Mouse (Mus musculus): ENCODE results near the gene Phykpl.

- TF ChIP-seq CTCF (conservative IDR thresholded peaks at IDR 0.05; ENCODE audit: low read length) (no peak), POU5F1 (IDR thresholded peaks at IDR 0.05; ENCODE audit: borderline replicate concordance, low read length) (no peak), NANOG (IDR thresholded peaks at IDR 0.05; ENCODE audit: borderline replicate concordance, low read length) (no peak)
Measured at GRCm38 (mm10) chr11:51645293-51645692, 60.7 kb downstream of the Phykpl start.
